ENCODE assay signal across 29 mouse cellular contexts in the genomic region with DNA sequence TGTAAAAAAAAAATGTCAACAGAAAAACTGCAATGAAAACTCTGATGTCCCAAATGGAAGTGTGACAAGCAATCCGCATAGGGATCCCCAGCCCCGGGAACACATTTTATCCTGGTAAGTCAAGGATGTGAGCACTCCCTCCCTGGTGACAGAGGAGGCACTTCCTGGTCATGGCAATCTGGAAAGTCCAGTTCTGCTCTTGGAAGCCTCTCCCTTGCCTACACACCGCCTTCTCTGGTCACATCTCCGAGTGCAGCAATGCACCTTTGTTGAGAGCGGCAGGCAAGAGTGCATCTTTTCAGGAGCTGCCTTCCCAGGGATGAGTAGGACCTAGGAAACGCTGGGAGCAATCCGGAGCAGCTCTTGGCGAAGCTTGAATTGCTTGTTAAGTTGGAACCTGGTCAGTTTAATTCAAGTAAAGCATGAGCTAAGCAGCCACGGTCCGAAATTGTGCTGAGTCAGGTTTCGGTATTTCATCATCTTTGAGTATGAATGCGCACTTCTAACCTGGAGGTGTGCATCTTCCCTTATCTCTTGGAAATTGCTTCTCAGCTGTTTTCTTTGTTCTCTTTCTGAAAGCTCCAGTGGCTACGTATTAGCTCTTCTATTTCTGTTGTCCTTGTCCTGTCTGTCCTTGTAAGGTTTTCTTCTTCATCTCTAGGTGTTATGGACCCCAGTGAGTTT. TPM values are rescaled to one million over a fixed set of nuclear protein-coding genes. Genes with fewer than 3 reads are reported as not detected.
DNase-seq lines count a peak whose midpoint lies in the region; ATAC-seq and TF ChIP-seq lines count a peak whose summit lies in the region.
"Had no signal": no experiment of that assay in that cellular context is flagged by ENCODE, and none has a peak within 500 bp of the region (broad histone marks: within the 10 kb centered on the region; RNA-seq: fewer than 3 reads in every experiment).

No protein-coding gene starts in this region.

- WGBS in heart, embryonic 13.5 days, result 26% methylated on average over 13 of the region's 13 CpGs
- WGBS in heart, adult 2 months, result 36% methylated on average over 13 of the region's 13 CpGs
- 26% methylated on average over 13 of the region's 13 CpGs for WGBS in lung, postnatal 0 days

- no peak overlapping the region for H3K4me3 ChIP-seq in heart, embryonic 13.5 days
- no peak overlapping the region for H3K4me3 ChIP-seq in heart, adult 2 months
- no peak overlapping the region for H3K4me3 ChIP-seq in lung, postnatal 0 days (ENCODE audit: low read depth, low read length)
- H3K4me3 ChIP-seq: limb, embryonic 13.5 days; midbrain, embryonic 13.5 days had no signal

- no peak for ATAC-seq in heart, embryonic 13.5 days (ENCODE audit: extremely low read depth, insufficient number of reproducible peaks, low FRiP score, low TSS enrichment)
- ATAC-seq in lung, postnatal 0 days, result no peak
- ATAC-seq: forebrain, postnatal 0 days; hindbrain, postnatal 0 days; intestine, embryonic 16.5 days; midbrain, embryonic 13.5 days; Patski had no signal

- H3K27me3 ChIP-seq in heart, embryonic 13.5 days (replicated peaks), result peaks cover 20% of the 10 kb centered on the region
- H3K27me3 ChIP-seq in heart, adult 2 months (ENCODE audit: control insufficient read depth, insufficient read depth, low read length), result 0 out of 2 replicates have a peak, but pooled peaks cover 3% of the 10 kb centered on the region
- no peaks in the 10 kb centered on the region for H3K27me3 ChIP-seq in lung, postnatal 0 days (replicated peaks; ENCODE audit: insufficient read depth, low read length)
- H3K27me3 ChIP-seq: Patski had no signal

- TF ChIP-seq EP300 in heart, adult 2 months (IDR thresholded peaks at IDR 0.05; ENCODE audit: insufficient read depth, low read depth, low read length), result no peak
- no peak for TF ChIP-seq EP300 in lung, postnatal 0 days (IDR thresholded peaks at IDR 0.05)

- intact Hi-C loops in heart, adult 2 months (cut with DNase I), result no loop called here
- intact Hi-C loops in left cerebral cortex, postnatal 25 days (cut with DNase I), result no loop called here

- no peak for TF ChIP-seq POLR2A in heart, adult 2 months (IDR thresholded peaks at IDR 0.05; ENCODE audit: insufficient read depth, low read depth, low read length)

- H3K4me2 ChIP-seq in heart, embryonic 13.5 days, result peak overlapping the region; percentile 7; the same call in 1 of the 2 replicates
- H3K4me2 ChIP-seq in lung, postnatal 0 days (replicated peaks; ENCODE audit: low read depth, low read length), result no peak overlapping the region
- H3K4me2 ChIP-seq: limb, embryonic 13.5 days; midbrain, embryonic 13.5 days had no signal

- H3K9ac ChIP-seq in heart, embryonic 13.5 days, result no peak overlapping the region
- no peak overlapping the region for H3K9ac ChIP-seq in heart, adult 2 months (ENCODE audit: low read depth, low read length)
- H3K9ac ChIP-seq in lung, postnatal 0 days (replicated peaks; ENCODE audit: low read depth), result no peak overlapping the region
- H3K9ac ChIP-seq: forebrain, postnatal 0 days; limb, embryonic 13.5 days; liver, embryonic 14.5 days; midbrain, embryonic 13.5 days had no signal

- no peaks in the 10 kb centered on the region; the same call in 1 of the 2 replicates for H3K4me1 ChIP-seq in heart, embryonic 13.5 days
- H3K4me1 ChIP-seq in heart, adult 2 months (ENCODE audit: control insufficient read depth, insufficient read depth, low read length), result no peaks in the 10 kb centered on the region
- H3K4me1 ChIP-seq in lung, postnatal 0 days (ENCODE audit: insufficient read depth, low read depth, low read length), result no peaks in the 10 kb centered on the region

- no peaks in the 10 kb centered on the region for H3K79me2 ChIP-seq in heart, adult 2 months (replicated peaks; ENCODE audit: control insufficient read depth, insufficient read depth, low read length)

- H3K27ac ChIP-seq in heart, embryonic 13.5 days (replicated peaks), result no peak overlapping the region
- no peak overlapping the region for H3K27ac ChIP-seq in heart, adult 2 months
- H3K27ac ChIP-seq in lung, postnatal 0 days (ENCODE audit: low read length), result no peak overlapping the region
- H3K27ac ChIP-seq: hindbrain, postnatal 0 days; limb, embryonic 13.5 days; liver, embryonic 14.5 days; midbrain, embryonic 13.5 days had no signal

- no peaks in the 10 kb centered on the region for H3K36me3 ChIP-seq in heart, embryonic 13.5 days
- no peaks in the 10 kb centered on the region for H3K36me3 ChIP-seq in heart, adult 2 months (ENCODE audit: control insufficient read depth, insufficient read depth, low read length)
- H3K36me3 ChIP-seq in lung, postnatal 0 days (ENCODE audit: insufficient read depth, low read length), result no peaks in the 10 kb centered on the region
- H3K36me3 ChIP-seq: limb, embryonic 13.5 days; midbrain, embryonic 13.5 days had no signal

- no peaks in the 10 kb centered on the region for H3K9me3 ChIP-seq in heart, embryonic 13.5 days
- no peaks in the 10 kb centered on the region for H3K9me3 ChIP-seq in lung, postnatal 0 days (ENCODE audit: low read length)
- H3K9me3 ChIP-seq: limb, embryonic 13.5 days; midbrain, embryonic 13.5 days had no signal

- no peak for TF ChIP-seq CTCF in heart, adult 2 months (IDR thresholded peaks at IDR 0.05)
- TF ChIP-seq CTCF in lung, postnatal 0 days (IDR thresholded peaks at IDR 0.05), result no peak

- DNase-seq in heart, adult 2 months, result no peak
- DNase-seq in lung, postnatal 0 days (ENCODE audit: low spot score), result peak; percentile 55
- DNase-seq in lung, postnatal 14 days, result no peak
- peak; percentile 30 for DNase-seq in lung, postnatal 36 days
- no peak for DNase-seq in thymus, postnatal 10 days (ENCODE audit: low spot score in 2 of 2)
- DNase-seq in left cerebral cortex, postnatal 25 days (ENCODE audit: low spot score in 2 of 2), result no peak
- DNase-seq: cerebellum, adult 11-12 months; cerebellum, postnatal 10 days; forebrain, postnatal 0 days; gastrocnemius, postnatal 36 days; kidney, postnatal 25 days had no signal

RNA-seq across cellular contexts. Expression of gene Slpi, which starts 27.8 kb away (rescaled TPM):
- polyA plus RNA-seq in heart, embryonic 13.5 days (2015; fragmentation: Nextera tagmentation; extraction: Ambion mirVana), result 0.90 and 1.8 TPM in 2 replicates
- total RNA-seq in heart, adult 2 months (2021), result 10 to 100 TPM; 10.9 to 26.4 TPM
- 3.1 and 8.3 TPM in 2 replicates for polyA plus RNA-seq in heart, adult 2 months (2012; rRNA removed)
- polyA plus RNA-seq in lung, postnatal 0 days (2015; fragmentation: Nextera tagmentation; extraction: Ambion mirVana), result 79.5 and 106 TPM in 2 replicates
- not detected for total RNA-seq in left cerebral cortex, postnatal 25 days (2021)
- total RNA-seq: forebrain, postnatal 0 days; hindbrain, postnatal 0 days; left cerebral cortex, postnatal 14 days had no signal
- polyA plus RNA-seq: kidney, embryonic 14.5 days had no signal

RNA-seq across cellular contexts. Expression of gene Svs5, which starts 28.6 kb away (rescaled TPM):
- polyA plus RNA-seq in heart, embryonic 13.5 days (2015; fragmentation: Nextera tagmentation; extraction: Ambion mirVana), result not detected in 2 replicates
- not detected for total RNA-seq in heart, adult 2 months (2021)
- not detected in 2 replicates for polyA plus RNA-seq in heart, adult 2 months (2012; rRNA removed)
- polyA plus RNA-seq in lung, postnatal 0 days (2015; fragmentation: Nextera tagmentation; extraction: Ambion mirVana), result not detected in 2 replicates
- not detected for total RNA-seq in left cerebral cortex, postnatal 25 days (2021)
- total RNA-seq: forebrain, postnatal 0 days; gastrocnemius, postnatal 36 days; hematopoietic stem cell, adult 5-6 weeks; hindbrain, postnatal 0 days; layer of hippocampus, adult 8-10 months; left cerebral cortex, postnatal 14 days; monocyte, adult 5-6 weeks had no signal
- polyA plus RNA-seq: embryonic facial prominence, embryonic 11.5 days; forebrain, embryonic 11.5 days; forebrain, postnatal 0 days; heart, postnatal 0 days; hindbrain, postnatal 0 days; intestine, embryonic 16.5 days; kidney, embryonic 14.5 days; limb, embryonic 13.5 days; liver, embryonic 14.5 days; midbrain, embryonic 13.5 days; Patski; thymus, postnatal 0 days had no signal

RNA-seq across cellular contexts. Expression of gene Rbpjl, which starts 41.8 kb away (rescaled TPM):
- 0.21 and 0.23 TPM in 2 replicates for polyA plus RNA-seq in heart, embryonic 13.5 days (2015; fragmentation: Nextera tagmentation; extraction: Ambion mirVana)
- not detected for total RNA-seq in heart, adult 2 months (2021)
- 0.03 and 0.18 TPM in 2 replicates for polyA plus RNA-seq in heart, adult 2 months (2012; rRNA removed)
- polyA plus RNA-seq in lung, postnatal 0 days (2015; fragmentation: Nextera tagmentation; extraction: Ambion mirVana), result 29.7 and 42.6 TPM in 2 replicates
- under 1 TPM; 0.41 to 0.43 TPM for total RNA-seq in left cerebral cortex, postnatal 25 days (2021)
- total RNA-seq: adrenal gland, adult 18-20 months; forebrain, postnatal 0 days; gastrocnemius, postnatal 36 days; hematopoietic stem cell, adult 5-6 weeks; hindbrain, postnatal 0 days; monocyte, adult 5-6 weeks had no signal
- polyA plus RNA-seq: embryonic facial prominence, embryonic 11.5 days; forebrain, embryonic 11.5 days; kidney, embryonic 14.5 days; midbrain, embryonic 13.5 days; thymus, postnatal 0 days had no signal

RNA-seq across cellular contexts. Expression of gene Matn4, which starts 43.8 kb away (rescaled TPM):
- 5.2 and 7.7 TPM in 2 replicates for polyA plus RNA-seq in heart, embryonic 13.5 days (2015; fragmentation: Nextera tagmentation; extraction: Ambion mirVana)
- total RNA-seq in heart, adult 2 months (2021), result under 1 TPM; 0.26 to 0.43 TPM
- 0.70 and 0.82 TPM in 2 replicates for polyA plus RNA-seq in heart, adult 2 months (2012; rRNA removed)
- 71.4 and 81.2 TPM in 2 replicates for polyA plus RNA-seq in lung, postnatal 0 days (2015; fragmentation: Nextera tagmentation; extraction: Ambion mirVana)
- 10 to 100 TPM; 11.5 to 13.8 TPM for total RNA-seq in left cerebral cortex, postnatal 25 days (2021)
- total RNA-seq: hematopoietic stem cell, adult 5-6 weeks; monocyte, adult 5-6 weeks had no signal
- polyA plus RNA-seq: forebrain, embryonic 11.5 days had no signal

RNA-seq across cellular contexts. Expression of gene Svs6, which starts 44.6 kb away (rescaled TPM):
- polyA plus RNA-seq in heart, embryonic 13.5 days (2015; fragmentation: Nextera tagmentation; extraction: Ambion mirVana), result not detected in 2 replicates
- total RNA-seq in heart, adult 2 months (2021), result not detected
- polyA plus RNA-seq in heart, adult 2 months (2012; rRNA removed), result not detected in 2 replicates
- polyA plus RNA-seq in lung, postnatal 0 days (2015; fragmentation: Nextera tagmentation; extraction: Ambion mirVana), result not detected in 2 replicates
- not detected for total RNA-seq in left cerebral cortex, postnatal 25 days (2021)
- total RNA-seq: adrenal gland, adult 18-20 months; adrenal gland, postnatal 4 days; forebrain, postnatal 0 days; gastrocnemius, postnatal 36 days; hematopoietic stem cell, adult 5-6 weeks; hindbrain, postnatal 0 days; layer of hippocampus, adult 8-10 months; left cerebral cortex, postnatal 14 days; monocyte, adult 5-6 weeks had no signal
- polyA plus RNA-seq: embryonic facial prominence, embryonic 11.5 days; forebrain, embryonic 11.5 days; forebrain, postnatal 0 days; heart, postnatal 0 days; hindbrain, postnatal 0 days; intestine, embryonic 16.5 days; kidney, embryonic 14.5 days; limb, embryonic 13.5 days; liver, embryonic 14.5 days; midbrain, embryonic 13.5 days; Patski; thymus, postnatal 0 days had no signal

Comparison
In these comparisons a context has a peak if more than half of its experiments do, and no peak if none do; other contexts are left out.
1. DNase-seq: peak in lung, postnatal 0 days (single experiment) and lung, postnatal 36 days (single experiment); none in heart, adult 2 months (0 of 2), lung, postnatal 14 days (single experiment), thymus, postnatal 10 days (0 of 2) and left cerebral cortex, postnatal 25 days (0 of 2).
2. RNA of gene Rbpjl, which starts 41.8 kb away (polyA plus RNA-seq): 29.7 to 42.6 TPM in lung, postnatal 0 days; 0.21 to 0.23 TPM in heart, embryonic 13.5 days and 0.03 to 0.18 TPM in heart, adult 2 months; every median in the first group is over 10 times any median in the second.